Mouse (Mus musculus) gastrocnemius, postnatal 10 days (tissue): Measurements from ENCODE around the gene H6pd. TPM values are rescaled to one million over a fixed set of nuclear protein-coding genes. Genes with fewer than 3 reads are reported as not detected.

Experiments used
- DNase-seq: peaks from one replicate; pipeline ENCODE4 v3.0.0; 2021; ENCODE audit warnings: mixed read lengths
- total RNA-seq, 2 experiments: library from RNA; stranded (reverse); gene quantifications; 2 replicates each; pipeline ENCODE4 v1.2.3; 2021

The H6pd gene
- total RNA-seq, 2 experiments from 2014 or later: 57.1 to 61.3 TPM

GRCm38 (mm10) chr4:149942831-149943741 lies 65.7 kb downstream of the H6pd start:
- no peak for DNase-seq

GRCm38 (mm10) chr4:149941067-149941755 lies 67.6 kb downstream of the H6pd start:
- DNase-seq: no peak

DNA sequence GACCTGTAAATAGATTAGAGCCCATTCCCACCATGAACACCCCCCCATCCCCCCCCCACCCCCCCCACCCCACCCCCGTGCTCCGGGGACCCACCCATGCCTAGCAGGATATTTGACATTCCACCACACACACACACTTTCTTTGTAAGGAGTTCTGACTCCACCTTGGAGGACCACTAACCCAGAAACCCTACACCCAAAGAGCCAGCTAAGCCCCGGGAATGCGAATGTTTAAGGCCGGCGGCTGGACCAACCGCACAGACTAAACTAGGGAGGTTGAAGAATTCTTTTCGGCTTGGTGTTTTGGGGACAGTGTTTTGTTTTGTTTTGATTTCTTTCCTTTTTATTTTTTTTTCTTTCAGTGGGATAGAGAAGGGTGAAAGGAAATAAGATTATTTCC lies 70.1 kb downstream of the H6pd start:
- DNase-seq: no peak

GRCm38 (mm10) chr4:149936921-149937320 lies 71.9 kb downstream of the H6pd start:
- no peak for DNase-seq

DNA sequence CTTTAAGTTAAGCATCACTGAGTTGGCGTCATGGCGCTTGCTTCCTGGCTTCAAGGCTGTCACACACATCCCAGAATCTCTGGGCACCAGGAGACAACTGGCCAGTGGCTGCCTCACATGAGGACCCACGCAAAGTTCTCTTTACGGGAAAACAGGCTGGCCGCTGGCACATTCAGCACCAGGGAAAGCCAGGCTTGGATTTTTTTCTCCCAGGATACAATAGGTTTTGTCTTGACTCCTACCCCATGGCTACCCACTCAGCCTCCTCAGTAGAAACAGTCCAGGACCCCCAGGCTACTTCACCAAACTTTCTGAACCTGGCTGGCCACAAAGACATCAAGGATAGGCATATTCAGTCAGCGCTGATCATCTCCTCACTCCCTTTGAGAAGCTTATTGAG lies 73.4 kb downstream of the H6pd start:
- no peak for DNase-seq

GRCm38 (mm10) chr4:149933519-149934245 lies 75.1 kb downstream of the H6pd start:
- no peak for DNase-seq

DNA sequence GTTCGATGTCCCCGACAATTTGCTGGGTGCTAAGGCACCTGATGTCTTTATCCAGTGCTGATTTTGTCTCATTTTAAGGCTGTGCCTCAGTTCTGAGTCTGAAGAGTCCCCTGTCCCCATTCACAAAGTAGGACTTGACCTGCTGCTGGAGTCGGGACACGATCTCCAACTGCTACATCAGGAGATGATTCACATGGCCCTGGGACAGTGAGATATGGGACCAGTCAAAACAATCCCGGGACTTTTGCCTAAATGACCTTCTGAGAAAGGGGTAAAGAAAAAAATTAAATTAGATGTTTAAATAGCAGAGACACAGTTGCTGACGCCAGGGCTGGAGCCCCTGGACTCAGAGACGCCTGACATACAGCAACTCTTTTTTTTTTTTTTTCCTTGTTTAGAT lies 75.8 kb downstream of the H6pd start:
- no peak for DNase-seq

GRCm38 (mm10) chr4:149932108-149932815 lies 76.6 kb downstream of the H6pd start:
- no peak for DNase-seq

DNA sequence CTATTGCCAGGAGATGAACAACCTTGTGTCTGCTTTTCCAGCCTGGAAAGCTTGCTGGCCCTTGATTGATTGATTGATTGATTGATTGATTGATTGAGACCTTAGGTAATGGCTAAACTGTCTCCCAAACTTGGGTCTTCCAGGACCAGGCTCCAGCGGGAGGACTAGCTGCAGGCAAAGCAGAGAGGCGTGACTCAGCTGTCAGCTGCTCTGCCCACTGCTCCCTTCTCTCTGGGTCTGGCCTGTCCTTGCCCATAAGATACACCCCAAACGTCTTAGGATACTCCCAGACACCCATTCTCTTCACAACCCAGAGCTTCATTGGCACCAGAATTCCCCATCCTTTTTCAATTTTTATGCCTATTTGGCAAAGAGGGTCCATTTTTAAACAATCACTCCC lies 78.1 kb downstream of the H6pd start:
- no peak for DNase-seq

Other genes with a start within 250 kb of the H6pd start
- 1 to 10 TPM; 7.2 to 9.5 TPM for gene Slc25a33, start 234.7 kb downstream of the H6pd start, total RNA-seq
- 10 to 100 TPM; 18.9 to 21.1 TPM for gene Spsb1, start 54.0 kb downstream of the H6pd start, total RNA-seq
- gene Gpr157, start 78.3 kb upstream of the H6pd start, total RNA-seq: 10 to 100 TPM; 18.8 to 19.2 TPM
- 1 to 10 TPM; 2.0 to 2.4 TPM for gene Slc2a5, start 110.3 kb upstream of the H6pd start, total RNA-seq
- not detected for gene Slc2a7, start 139.9 kb upstream of the H6pd start, total RNA-seq
- not detected for gene Car6, start 192.3 kb upstream of the H6pd start, total RNA-seq
- gene Eno1, start 227.7 kb upstream of the H6pd start, total RNA-seq: 100 to 1,000 TPM; 469 to 474 TPM